Mouse (Mus musculus): Measurements from ENCODE around the gene Samhd1.

DNA sequence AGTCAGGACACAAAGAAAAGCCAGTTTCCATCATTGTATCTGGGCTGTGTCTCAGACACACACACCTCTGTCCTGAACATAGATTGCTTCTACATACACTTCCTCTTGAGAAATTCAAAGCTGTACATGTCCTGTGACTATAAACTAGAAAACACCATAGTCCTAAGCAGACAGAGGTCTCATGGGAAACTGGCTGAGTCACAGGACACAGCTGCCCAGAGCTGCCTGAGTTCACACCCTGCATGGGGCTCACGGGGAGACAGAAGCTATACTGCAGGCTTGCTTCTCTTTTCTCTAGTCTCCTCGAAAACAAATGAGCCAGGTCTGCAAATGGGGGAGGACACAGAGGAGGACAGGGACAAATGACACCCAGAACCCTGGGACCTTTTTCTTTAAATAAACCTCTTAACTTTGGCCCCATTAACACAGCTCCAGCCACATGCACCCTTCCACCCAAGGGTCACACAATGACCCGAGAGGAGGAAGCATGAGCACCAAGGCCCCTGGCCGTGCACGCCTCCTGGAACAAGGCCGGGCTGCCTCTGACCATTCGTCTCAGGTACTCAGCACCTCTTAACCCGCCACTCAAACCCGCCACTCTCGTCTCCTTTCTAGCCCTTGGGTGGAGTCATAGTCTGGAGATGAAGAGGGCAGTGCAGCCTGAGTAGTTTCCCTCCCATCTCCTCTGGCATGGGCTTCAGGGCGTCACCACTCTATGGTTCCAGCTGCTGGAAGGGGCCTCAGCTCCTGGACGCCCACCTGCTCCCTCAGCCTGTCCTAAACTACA, 35.3 kb downstream of the Samhd1 start:
- TF ChIP-seq CTCF (IDR thresholded peaks at IDR 0.05; ENCODE audit: low read depth) = no peak
- TF ChIP-seq EP300 (IDR thresholded peaks at IDR 0.05; ENCODE audit: low read depth) = no peak

Measured in liver, postnatal 0 days (tissue).